Mouse (Mus musculus) layer of hippocampus, postnatal 14 days (tissue): ENCODE results near the gene Sept10. TPM values are rescaled to one million over a fixed set of nuclear protein-coding genes. Genes with fewer than 3 reads are reported as not detected.

Experiments
- total RNA-seq, 2 experiments: library from RNA; stranded (reverse); gene quantifications; 2 replicates each; pipeline ENCODE4 v1.2.3; 2021

Sept10 gene
- total RNA-seq, 2 experiments from 2014 or later, result 9.7 to 12.6 TPM

Other genes starting within 250 kb of the Sept10 start
- gene Sowahc, start 106 bp upstream of the Sept10 start, total RNA-seq, result 10 to 100 TPM in 1 of 2 experiments, 1 to 10 TPM in 1; 9.2 to 10.1 TPM
- 10 to 100 TPM; 33.5 to 39.5 TPM for gene P4ha1, start 101.4 kb upstream of the Sept10 start, total RNA-seq
- gene Gm10273, start 173.8 kb upstream of the Sept10 start, total RNA-seq, result 10 to 100 TPM; 12.9 to 46.6 TPM
- not detected for gene Pla2g12b, start 181.8 kb upstream of the Sept10 start, total RNA-seq
- gene Oit3, start 219.9 kb upstream of the Sept10 start, total RNA-seq, result under 1 TPM; 0.14 to 0.30 TPM